Mouse (Mus musculus) embryonic facial prominence, embryonic 11.5 days (tissue): Measurements from ENCODE around the gene Crcp. TPM values are rescaled to one million over a fixed set of nuclear protein-coding genes. Genes with fewer than 3 reads are reported as not detected.
A peak's percentile ranks its signal among the peaks of the same experiment; 100 is the strongest.

ENCODE experiments used
- ATAC-seq: fragments of 200-750 bp; cut with Nextera tagmentation; replicated peaks from 2 replicates; pipeline ENCODE4 v1.8.0; 2017; ENCODE audit warnings: low read depth; ENCODE audit not compliant: insufficient number of reproducible peaks, low FRiP score, low TSS enrichment
- DNase-seq: peaks from one replicate; pipeline ENCODE4 v3.0.0-alpha.2; 2015; ENCODE audit warnings: low spot score
- H3K27ac ChIP-seq: fragments of 300-500 bp; sonication (generic); replicated peaks from 2 replicates; pipeline ENCODE4 v1.5.1; 2014; ENCODE audit warnings: mild to moderate bottlenecking, low read depth, low read length, control low read depth
- H3K27me3 ChIP-seq: fragments of 300-500 bp; sonication (generic); 2 replicates; pipeline ENCODE4 v1.6.1; 2014; ENCODE audit warnings: mild to moderate bottlenecking, low read length, moderate library complexity, mixed read lengths; ENCODE audit not compliant: control insufficient read depth, insufficient read depth
- H3K36me3 ChIP-seq: fragments of 300-500 bp; sonication (generic); replicated peaks from 2 replicates; pipeline ENCODE4 v1.6.1; 2014; ENCODE audit warnings: low read depth, mild to moderate bottlenecking, low read length, moderate library complexity, mixed read lengths; ENCODE audit not compliant: control insufficient read depth, insufficient read depth
- H3K4me1 ChIP-seq: fragments of 300-500 bp; sonication (generic); 2 replicates; pipeline ENCODE4 v1.6.1; 2014; ENCODE audit warnings: low read length, mixed read lengths; ENCODE audit not compliant: control insufficient read depth, insufficient read depth
- H3K4me2 ChIP-seq: fragments of 300-500 bp; sonication (generic); 2 replicates; pipeline ENCODE4 v1.6.1; 2014; ENCODE audit warnings: low read depth, mild to moderate bottlenecking, control low read depth, low read length, moderate library complexity
- H3K4me3 ChIP-seq: fragments of 300-500 bp; sonication (generic); 2 replicates; pipeline ENCODE4 v1.5.1; 2014; ENCODE audit warnings: low read depth, low read length, control low read depth
- H3K9ac ChIP-seq: fragments of 300-500 bp; sonication (generic); replicated peaks from 2 replicates; pipeline ENCODE4 v1.6.1; 2014; ENCODE audit warnings: mild to moderate bottlenecking, control low read depth, low read length
- H3K9me3 ChIP-seq: fragments of 300-500 bp; sonication (generic); replicated peaks from 2 replicates; pipeline ENCODE4 v1.6.1; 2016; ENCODE audit warnings: mild to moderate bottlenecking, low read length, inconsistent platforms, mixed read lengths; ENCODE audit not compliant: control insufficient read depth
- WGBS: fragments of 180-500 bp; shearing (Covaris S2); extraction: QIAGEN DNeasy Blood & Tissue Kit; methylation state at CpG from one replicate; pipeline ENCODE4 v1.1.7; 2014; 5-methylcytosine and 5-hydroxymethylcytosine counted together
- polyA plus RNA-seq: library from polyadenylated mRNA; unstranded; fragments of >200 nt; fragmentation: Nextera tagmentation; extraction: Ambion mirVana; gene quantifications from 2 replicates; pipeline ENCODE4 v1.2.1, GENCODE M21; 2014

Crcp gene
- polyA plus RNA-seq, 1 experiment from 2014 or later = 30.9 TPM

DNA sequence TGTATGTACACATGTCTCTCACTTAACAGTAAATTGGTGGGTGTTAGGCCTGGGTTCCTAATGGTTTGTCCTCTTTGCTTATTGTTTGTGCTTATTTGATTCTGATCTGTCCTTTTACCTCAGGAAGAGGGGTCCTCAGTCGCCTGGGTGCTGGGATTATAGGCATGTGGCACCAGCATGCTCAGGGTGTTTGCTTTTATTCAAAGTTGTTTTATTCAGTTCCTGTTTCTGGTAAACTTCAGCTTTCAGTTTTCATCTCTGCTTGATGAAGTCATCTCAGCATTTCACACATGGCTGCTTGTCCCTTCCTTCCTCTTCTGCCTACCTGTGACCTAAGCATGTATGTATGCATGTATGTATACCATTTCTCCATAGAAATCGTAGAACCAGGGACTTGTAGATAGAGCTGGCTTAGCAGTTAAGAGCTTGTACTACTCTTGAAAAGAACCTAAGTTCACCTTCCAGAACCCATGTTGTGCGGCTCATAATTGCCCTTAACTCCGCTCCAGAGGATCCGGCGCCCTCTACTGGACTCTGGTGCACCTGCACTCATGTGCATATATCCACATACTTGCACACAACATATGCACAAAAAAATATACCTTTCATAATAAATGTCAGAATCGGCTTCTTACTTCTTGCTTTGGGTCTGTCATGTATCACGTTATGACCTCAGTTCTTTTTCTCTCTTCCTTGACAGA is 52.2 kb downstream of the Crcp start:
- no peaks in the 10 kb centered on the region for H3K4me1 ChIP-seq
- WGBS = 95% methylated on average over 8 of the region's 8 CpGs
- no peak overlapping the region for H3K27ac ChIP-seq
- DNase-seq (no peak), ATAC-seq (no peak)
- no peak overlapping the region for H3K9ac ChIP-seq
- H3K9me3 ChIP-seq = no peaks in the 10 kb centered on the region
- no peaks in the 10 kb centered on the region; the same call in 1 of the 2 replicates for H3K36me3 ChIP-seq
- H3K4me3 ChIP-seq = no peak overlapping the region
- no peaks in the 10 kb centered on the region for H3K27me3 ChIP-seq
- no peak overlapping the region for H3K4me2 ChIP-seq

DNA sequence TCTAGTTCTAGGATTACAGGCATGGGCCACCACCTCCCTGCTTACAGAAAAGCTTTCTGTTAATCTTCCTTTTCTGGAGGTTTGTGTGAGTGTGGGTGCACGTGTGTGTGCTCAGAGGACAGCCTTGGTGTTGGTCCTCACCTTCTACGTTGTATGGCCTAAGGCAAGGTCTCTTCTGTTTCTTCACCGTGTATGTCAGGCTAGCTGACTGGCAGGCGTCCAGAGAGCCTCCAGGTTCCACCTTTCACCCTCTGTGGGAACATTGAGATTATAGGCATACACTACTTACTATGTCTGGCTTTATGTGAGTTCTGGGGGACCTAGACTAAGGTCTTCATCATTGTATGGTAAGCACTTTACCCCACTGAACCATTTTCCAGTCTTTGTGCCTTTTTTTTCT is 53.3 kb downstream of the Crcp start:
- no peaks in the 10 kb centered on the region for H3K9me3 ChIP-seq
- H3K4me3 ChIP-seq = no peak overlapping the region
- DNase-seq = no peak
- no peak overlapping the region for H3K27ac ChIP-seq
- no peak overlapping the region for H3K9ac ChIP-seq
- no peak overlapping the region for H3K4me2 ChIP-seq
- H3K4me1 ChIP-seq = no peaks in the 10 kb centered on the region
- H3K27me3 ChIP-seq = no peaks in the 10 kb centered on the region
- H3K36me3 ChIP-seq = no peaks in the 10 kb centered on the region; the same call in 1 of the 2 replicates
- 86% methylated on average over 4 of the region's 4 CpGs for WGBS
- ATAC-seq = no peak

DNA sequence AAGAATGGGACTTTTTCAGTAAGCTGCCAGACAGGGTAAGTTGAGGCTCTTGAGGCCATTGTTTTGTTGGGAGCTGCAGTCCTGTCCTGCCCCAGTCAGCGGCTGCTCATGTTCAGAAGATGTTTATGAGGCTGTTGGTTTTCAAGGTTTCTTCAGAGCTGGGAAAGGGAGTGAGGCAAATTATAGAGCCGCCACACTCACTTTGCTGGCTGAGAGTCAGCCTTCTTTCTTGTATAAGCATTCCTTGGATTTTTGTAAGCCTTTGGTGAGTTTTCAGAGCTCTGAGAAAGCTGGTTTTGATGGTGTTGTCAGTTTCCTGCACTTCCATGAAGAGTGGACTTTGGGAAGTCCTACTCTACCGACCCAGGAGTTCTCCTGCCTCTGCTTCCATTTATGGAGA is 55.2 kb downstream of the Crcp start:
- WGBS = 87% methylated on average over 3 of the region's 3 CpGs
- Histone ChIP-seq H3K9ac (no peak overlapping the region), H3K4me2 (no peak overlapping the region), H3K4me3 (no peak overlapping the region), H3K9me3 (no peaks in the 10 kb centered on the region), H3K27me3 (no peaks in the 10 kb centered on the region), H3K4me1 (no peaks in the 10 kb centered on the region), H3K36me3 (no peaks in the 10 kb centered on the region; the same call in 1 of the 2 replicates), H3K27ac (no peak overlapping the region)
- DNase-seq (no peak), ATAC-seq (no peak)

DNA sequence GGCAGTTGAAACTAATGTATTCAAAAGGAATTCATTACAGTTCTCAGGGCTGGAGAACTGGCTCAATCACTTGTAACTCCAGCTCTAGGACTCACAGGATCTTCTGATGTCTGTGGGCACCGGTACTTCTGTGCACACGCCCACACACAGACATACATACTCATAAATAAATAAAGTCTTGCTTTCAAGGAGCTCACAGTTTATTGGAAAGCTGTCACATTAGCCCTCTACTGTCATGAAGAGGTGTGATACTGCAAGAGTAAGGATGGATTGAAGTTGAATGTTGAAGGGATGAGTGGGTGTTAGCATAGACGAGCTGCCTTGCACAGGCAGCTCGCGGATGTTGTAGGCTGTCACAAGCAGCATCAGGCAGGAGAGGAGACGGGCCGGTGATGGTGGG is 58.9 kb downstream of the Crcp start:
- H3K4me3 ChIP-seq = no peak overlapping the region
- H3K36me3 ChIP-seq = no peaks in the 10 kb centered on the region; the same call in 1 of the 2 replicates
- ATAC-seq (no peak), DNase-seq (no peak)
- no peak overlapping the region for H3K9ac ChIP-seq
- no peak overlapping the region for H3K27ac ChIP-seq
- no peaks in the 10 kb centered on the region for H3K27me3 ChIP-seq
- H3K9me3 ChIP-seq = no peaks in the 10 kb centered on the region
- 93% methylated on average over 7 of the region's 7 CpGs for WGBS
- H3K4me1 ChIP-seq = no peaks in the 10 kb centered on the region
- no peak overlapping the region for H3K4me2 ChIP-seq

DNA sequence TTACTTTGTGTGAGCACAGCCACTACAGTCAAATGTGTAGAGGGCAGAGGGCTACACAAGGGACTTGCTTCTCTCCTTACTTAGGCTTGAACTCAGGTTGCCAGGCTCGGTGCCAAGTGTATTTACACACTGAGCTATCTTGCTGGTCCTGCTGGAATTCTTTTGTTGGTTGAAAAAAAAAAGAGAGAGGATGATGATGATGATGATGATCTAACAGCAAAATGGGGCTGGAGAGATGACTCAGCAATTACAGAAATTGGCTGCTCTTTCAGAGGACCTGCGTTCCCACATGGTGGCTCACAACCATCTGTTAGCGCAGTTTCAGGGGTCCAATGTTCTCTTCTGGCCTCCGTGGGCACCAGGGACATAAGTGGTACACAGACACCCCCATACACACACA is 59.5 kb downstream of the Crcp start:
- Histone ChIP-seq H3K4me1 (no peaks in the 10 kb centered on the region), H3K27me3 (no peaks in the 10 kb centered on the region), H3K4me2 (no peak overlapping the region), H3K9me3 (no peaks in the 10 kb centered on the region), H3K27ac (no peak overlapping the region), H3K4me3 (no peak overlapping the region), H3K9ac (no peak overlapping the region), H3K36me3 (no peaks in the 10 kb centered on the region; the same call in 1 of the 2 replicates)
- DNase-seq = no peak
- ATAC-seq = no peak
- WGBS = 91% methylated on average over 4 of the region's 4 CpGs

DNA sequence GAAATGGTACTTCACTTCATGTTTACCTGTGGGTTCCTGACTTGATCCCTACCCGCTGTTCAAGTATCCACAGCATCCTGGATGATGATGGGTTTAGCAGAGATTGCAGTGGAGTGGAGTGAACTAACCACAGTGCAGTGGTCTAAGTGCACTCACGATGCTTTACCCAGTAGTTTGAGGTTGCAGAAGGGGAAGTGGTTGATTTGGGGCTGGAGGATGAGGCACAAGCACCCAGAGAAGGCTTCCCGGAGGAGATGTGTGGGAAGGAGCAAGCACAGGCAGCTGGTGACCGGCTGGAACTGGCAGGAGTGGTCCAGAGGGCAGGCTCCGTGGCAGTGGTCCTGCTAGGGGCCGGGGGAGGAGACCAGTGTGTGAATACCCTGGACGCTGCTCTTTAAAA is 60.1 kb downstream of the Crcp start:
- no peaks in the 10 kb centered on the region for H3K9me3 ChIP-seq
- ATAC-seq (no peak), DNase-seq (no peak)
- no peaks in the 10 kb centered on the region for H3K27me3 ChIP-seq
- H3K4me2 ChIP-seq = no peak overlapping the region
- no peaks in the 10 kb centered on the region for H3K4me1 ChIP-seq
- H3K9ac ChIP-seq = no peak overlapping the region
- no peak overlapping the region for H3K27ac ChIP-seq
- no peak overlapping the region for H3K4me3 ChIP-seq
- H3K36me3 ChIP-seq = no peaks in the 10 kb centered on the region; the same call in 1 of the 2 replicates
- 80% methylated on average over 7 of the region's 7 CpGs for WGBS

DNA sequence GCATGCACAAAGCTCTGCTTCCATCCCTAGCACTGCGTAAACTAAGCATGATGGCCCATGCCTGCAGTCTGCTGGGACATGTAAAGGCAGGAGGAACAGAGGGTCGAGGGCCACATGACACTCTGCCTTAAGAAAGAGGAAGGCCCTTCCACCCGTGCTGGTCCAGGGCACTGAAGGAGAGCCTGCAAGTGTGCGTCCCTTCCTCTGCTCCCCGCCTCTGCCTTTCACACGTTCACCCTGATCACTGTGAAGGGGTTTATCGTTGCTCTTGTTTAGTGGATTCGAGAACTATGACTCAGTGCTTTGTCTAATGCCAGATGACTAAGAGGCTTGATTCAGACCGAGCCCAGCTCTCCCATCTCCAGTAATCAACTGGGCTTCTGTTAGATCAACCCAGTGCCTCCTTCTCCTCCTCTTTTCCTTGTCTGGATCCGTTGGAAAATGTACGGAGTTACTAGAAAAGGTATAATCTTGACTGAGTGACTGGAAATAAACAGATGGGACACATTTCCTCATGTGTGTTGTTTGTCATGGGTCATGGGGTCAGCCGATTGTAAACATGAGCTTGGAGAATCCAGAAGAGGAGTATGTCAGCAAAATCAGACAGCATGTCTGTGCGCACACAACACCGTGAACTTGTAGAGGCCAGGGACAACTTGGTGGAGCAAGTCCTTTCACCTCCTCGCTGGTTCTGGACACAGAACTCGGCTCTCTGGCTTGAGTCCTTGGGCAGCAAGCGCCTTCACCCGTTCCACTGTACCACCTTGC is 60.7 kb downstream of the Crcp start:
- 84% methylated on average over 18 of the region's 18 CpGs for WGBS
- Histone ChIP-seq H3K9me3 (no peaks in the 10 kb centered on the region), H3K36me3 (no peaks in the 10 kb centered on the region), H3K27me3 (no peaks in the 10 kb centered on the region), H3K4me2 (no peak overlapping the region), H3K9ac (no peak overlapping the region), H3K27ac (no peak overlapping the region), H3K4me1 (no peaks in the 10 kb centered on the region), H3K4me3 (no peak overlapping the region)
- no peak for ATAC-seq
- DNase-seq = no peak

DNA sequence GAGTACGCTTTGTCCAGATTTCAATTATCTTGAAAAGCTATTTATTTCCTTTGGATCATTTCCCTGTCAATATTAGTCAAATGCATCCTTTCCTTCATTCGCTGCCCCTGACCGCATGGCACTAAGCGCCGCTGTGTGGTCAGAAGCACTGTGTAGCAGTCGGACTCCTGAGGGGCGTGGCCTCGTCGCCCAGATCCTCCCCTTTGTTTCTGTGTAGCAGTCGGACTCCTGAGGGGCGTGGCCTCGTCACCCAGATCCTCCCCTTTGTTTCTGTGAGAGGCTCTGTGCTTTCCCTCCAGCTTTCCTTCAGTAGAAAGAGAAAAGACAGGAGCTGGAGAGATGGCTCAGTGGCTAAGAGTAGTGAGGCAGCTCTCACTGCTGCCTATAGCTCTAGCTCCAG is 67.7 kb downstream of the Crcp start:
- WGBS = 64% methylated on average over 12 of the region's 12 CpGs
- no peak overlapping the region for H3K9ac ChIP-seq
- no peaks in the 10 kb centered on the region for H3K9me3 ChIP-seq
- H3K36me3 ChIP-seq = no peaks in the 10 kb centered on the region
- H3K4me3 ChIP-seq = no peak overlapping the region
- DNase-seq (peak; percentile 32), ATAC-seq (no peak; the same call in 1 of the 2 replicates)
- H3K27ac ChIP-seq = no peak overlapping the region
- no peak overlapping the region for H3K4me2 ChIP-seq
- no peaks in the 10 kb centered on the region for H3K4me1 ChIP-seq
- H3K27me3 ChIP-seq = no peaks in the 10 kb centered on the region
